Mouse (Mus musculus) limb, embryonic 14.5 days (tissue): ENCODE measurements around the gene Rbm20. TPM values are rescaled to one million over a fixed set of nuclear protein-coding genes. Genes with fewer than 3 reads are reported as not detected.

Experiments
- ATAC-seq: fragments of 200-750 bp; cut with Nextera tagmentation; 2 replicates; pipeline ENCODE4 v1.8.0; 2017; ENCODE audit warnings: low read depth, moderate number of reproducible peaks, moderate TSS enrichment; ENCODE audit not compliant: low FRiP score
- DNase-seq: peaks from one replicate; pipeline ENCODE4 v3.0.0-alpha.2; 2015; ENCODE audit warnings: low spot score
- H3K27ac ChIP-seq: fragments of 300-500 bp; sonication (generic); replicated peaks from 2 replicates; pipeline ENCODE4 v1.5.1; 2014; ENCODE audit warnings: low read depth, mild to moderate bottlenecking, low read length, moderate library complexity, mixed read lengths
- H3K27me3 ChIP-seq: fragments of 300-500 bp; sonication (generic); 2 replicates; pipeline ENCODE4 v1.6.1; 2014; ENCODE audit warnings: low read length, mixed read lengths; ENCODE audit not compliant: control insufficient read depth, insufficient read depth
- H3K36me3 ChIP-seq: fragments of 300-500 bp; sonication (generic); 2 replicates; pipeline ENCODE4 v1.6.1; 2014; ENCODE audit warnings: mild to moderate bottlenecking, low read length, moderate library complexity, mixed read lengths; ENCODE audit not compliant: control insufficient read depth, insufficient read depth
- H3K4me1 ChIP-seq: fragments of 300-500 bp; sonication (generic); 2 replicates; pipeline ENCODE4 v1.6.1; 2014; ENCODE audit warnings: antibody characterized with exemption, low read length, mixed read lengths; ENCODE audit not compliant: control insufficient read depth, insufficient read depth
- H3K4me2 ChIP-seq: fragments of 300-500 bp; sonication (generic); replicated peaks from 2 replicates; pipeline ENCODE4 v1.6.1; 2014; ENCODE audit warnings: low read depth, mild to moderate bottlenecking, low read length, moderate library complexity; ENCODE audit not compliant: severe bottlenecking
- H3K4me3 ChIP-seq: fragments of 300-500 bp; sonication (generic); replicated peaks from 2 replicates; pipeline ENCODE4 v1.5.1; 2014; ENCODE audit warnings: low read length
- H3K9ac ChIP-seq: fragments of 300-500 bp; sonication (generic); 2 replicates; pipeline ENCODE4 v1.6.1; 2014; ENCODE audit warnings: mild to moderate bottlenecking, low read depth, low read length, moderate library complexity; ENCODE audit not compliant: severe bottlenecking
- H3K9me3 ChIP-seq: fragments of 300-500 bp; sonication (generic); 2 replicates; pipeline ENCODE4 v1.6.1; 2016; ENCODE audit warnings: low read length; ENCODE audit not compliant: control insufficient read depth
- POLR2A ChIP-seq: fragments of 200-500 bp; IDR thresholded peaks from 2 replicates; pipeline ENCODE4 v1.8.0; 2012; ENCODE audit warnings: inconsistent platforms, mild to moderate bottlenecking, moderate library complexity, borderline replicate concordance; ENCODE audit not compliant: insufficient read depth, insufficient read length; ENCODE audit errors: extremely low read depth
- WGBS: fragments of 180-500 bp; shearing (Covaris S2); extraction: QIAGEN DNeasy Blood & Tissue Kit; methylation state at CpG from one replicate; pipeline ENCODE4 v1.1.7; 2014; 5-methylcytosine and 5-hydroxymethylcytosine counted together
- polyA plus RNA-seq, 2 experiments: library from polyadenylated mRNA; depleted of rRNA in 1 of 2; stranded (reverse) in 1 of 2; unstranded in 1 of 2; fragments of >200 nt; fragmentation: Nextera tagmentation in 1 of 2; extraction: Ambion mirVana in 1 of 2; gene quantifications; 2 replicates each; pipeline versions ENCODE4 v1.2.1 to v1.2.3; 2012 to 2014

The Rbm20 gene
- polyA plus RNA-seq, 2 experiments, result 5.5 to 10.0 TPM

GRCm38 (mm10) chr19:53797770-53798169 is 120.7 kb downstream of the Rbm20 start:
- 81% methylated on average over 10 of the region's 10 CpGs for WGBS
- no peak for TF ChIP-seq POLR2A
- H3K4me1 ChIP-seq, result peaks cover 15% of the 10 kb centered on the region
- no peak overlapping the region for H3K9ac ChIP-seq
- no peaks in the 10 kb centered on the region for H3K27me3 ChIP-seq
- H3K27ac ChIP-seq, result no peak overlapping the region
- no peaks in the 10 kb centered on the region for H3K36me3 ChIP-seq
- no peak for DNase-seq
- ATAC-seq, result no peak
- H3K9me3 ChIP-seq, result no peaks in the 10 kb centered on the region
- no peak overlapping the region for H3K4me2 ChIP-seq
- no peak overlapping the region for H3K4me3 ChIP-seq

GRCm38 (mm10) chr19:53799885-53800284 is 122.8 kb downstream of the Rbm20 start:
- no peak overlapping the region for H3K9ac ChIP-seq
- H3K4me1 ChIP-seq, result peaks cover 9% of the 10 kb centered on the region; the same call in 1 of the 2 replicates
- H3K36me3 ChIP-seq, result no peaks in the 10 kb centered on the region
- H3K9me3 ChIP-seq, result no peaks in the 10 kb centered on the region
- DNase-seq, result no peak
- 67% methylated on average over 11 of the region's 11 CpGs for WGBS
- ATAC-seq, result no peak
- no peak overlapping the region for H3K4me3 ChIP-seq
- no peaks in the 10 kb centered on the region for H3K27me3 ChIP-seq
- H3K4me2 ChIP-seq, result no peak overlapping the region
- no peak for TF ChIP-seq POLR2A
- H3K27ac ChIP-seq, result no peak overlapping the region; the same call in 1 of the 2 replicates

GRCm38 (mm10) chr19:53800365-53800999 is 123.4 kb downstream of the Rbm20 start:
- Histone ChIP-seq H3K9ac (no peak overlapping the region), H3K4me2 (no peak overlapping the region), H3K36me3 (no peaks in the 10 kb centered on the region), H3K27ac (no peak overlapping the region), H3K27me3 (no peaks in the 10 kb centered on the region), H3K9me3 (no peaks in the 10 kb centered on the region), H3K4me3 (no peak overlapping the region), H3K4me1 (peaks cover 6% of the 10 kb centered on the region; the same call in 1 of the 2 replicates)
- DNase-seq, result peak; percentile 49
- TF ChIP-seq POLR2A, result no peak
- no peak for ATAC-seq
- 78% methylated on average over 15 of the region's 15 CpGs for WGBS

- no peak for TF ChIP-seq POLR2A
- ATAC-seq (no peak), DNase-seq (no peak)
- Histone ChIP-seq H3K9ac (no peak overlapping the region), H3K4me1 (0 out of 2 replicates have a peak, but pooled peaks cover 6% of the 10 kb centered on the region), H3K4me3 (no peak overlapping the region), H3K9me3 (no peaks in the 10 kb centered on the region), H3K36me3 (no peaks in the 10 kb centered on the region), H3K27me3 (no peaks in the 10 kb centered on the region), H3K27ac (no peak overlapping the region), H3K4me2 (no peak overlapping the region)
- 78% methylated on average over 5 of the region's 5 CpGs for WGBS
Measured at GRCm38 (mm10) chr19:53801380-53801779, 124.3 kb downstream of the Rbm20 start.

- 80% methylated on average over 11 of the region's 11 CpGs for WGBS
- no peak for TF ChIP-seq POLR2A
- no peaks in the 10 kb centered on the region for H3K9me3 ChIP-seq
- no peaks in the 10 kb centered on the region for H3K36me3 ChIP-seq
- DNase-seq (no peak), ATAC-seq (no peak)
- H3K4me3 ChIP-seq, result no peak overlapping the region
- no peak overlapping the region for H3K27ac ChIP-seq
- no peaks in the 10 kb centered on the region for H3K27me3 ChIP-seq
- no peak overlapping the region for H3K9ac ChIP-seq
- H3K4me1 ChIP-seq, result 0 out of 2 replicates have a peak, but pooled peaks cover 7% of the 10 kb centered on the region
- no peak overlapping the region for H3K4me2 ChIP-seq
Measured at GRCm38 (mm10) chr19:53801789-53802683, 124.9 kb downstream of the Rbm20 start.
